Mouse (Mus musculus) gastrocnemius, postnatal 25 days (tissue): Measurements from ENCODE around the gene Eif4a1. TPM values are rescaled to one million over a fixed set of nuclear protein-coding genes. Genes with fewer than 3 reads are reported as not detected.

Source experiments
- DNase-seq: peaks from one replicate; pipeline ENCODE4 v3.0.0; 2022
- total RNA-seq, 2 experiments: library from RNA; stranded (reverse); gene quantifications; 1 replicate in 1 of 2; 2 replicates in 1 of 2; pipeline ENCODE4 v1.2.3; 2021

The Eif4a1 gene
- total RNA-seq, 2 experiments from 2014 or later: 99.8 to 102 TPM

DNA sequence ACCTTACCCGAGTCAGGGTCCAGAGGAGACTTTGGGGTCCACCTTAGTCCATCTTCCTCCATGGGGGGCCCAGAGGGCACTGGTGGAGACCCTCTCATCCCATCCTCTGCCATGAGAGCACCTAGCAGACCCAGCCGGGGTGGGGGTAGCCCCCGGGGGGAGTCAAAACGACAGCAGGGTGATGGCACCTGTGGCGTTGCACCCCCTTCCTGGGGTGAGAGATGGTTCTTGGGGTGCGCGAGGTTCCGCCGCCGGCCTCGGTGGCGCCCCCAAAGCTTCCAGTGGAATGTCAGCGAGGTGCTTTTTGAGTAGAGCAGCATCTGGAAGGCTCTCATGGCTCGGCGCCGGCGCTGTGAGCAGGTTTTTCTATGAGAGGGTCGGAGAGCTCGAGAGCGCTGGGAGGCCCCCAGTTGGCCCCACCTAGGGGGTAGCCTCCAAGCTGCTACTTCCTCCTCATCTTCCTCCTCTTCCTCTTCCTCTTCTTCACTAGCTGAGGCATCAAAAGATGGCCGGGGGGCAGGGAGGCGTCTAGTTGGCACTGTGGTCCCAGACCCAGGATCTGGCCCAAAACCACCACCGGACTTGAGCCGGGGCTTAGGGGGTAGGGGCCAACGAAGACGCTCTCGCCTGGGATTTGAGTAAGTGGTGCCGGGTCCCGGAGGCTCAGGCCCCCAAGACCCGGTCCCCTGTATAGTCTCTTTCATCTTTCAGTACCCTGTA is 8.1 kb upstream of the Eif4a1 start:
- DNase-seq: no peak

DNA sequence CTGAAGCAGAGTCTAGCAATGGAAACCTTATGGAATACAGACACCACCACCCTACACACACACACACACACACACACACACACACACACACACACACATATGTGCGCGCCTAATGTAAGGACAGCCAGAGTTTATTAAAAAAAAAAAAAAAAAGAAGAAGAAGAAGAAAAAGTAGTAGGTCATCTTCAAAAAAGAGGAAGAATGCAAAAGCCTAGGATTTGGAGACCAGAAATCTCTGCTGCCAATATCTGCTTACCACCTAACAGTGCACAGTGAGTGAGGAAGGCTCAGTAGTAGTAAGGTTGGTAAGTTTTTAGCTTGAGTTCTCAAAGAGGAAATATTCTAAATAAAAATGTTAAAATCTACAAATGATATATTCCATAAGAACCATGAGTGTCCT is 6.9 kb upstream of the Eif4a1 start:
- DNase-seq: no peak

- DNase-seq: no peak
Observed at GRCm38 (mm10) chr11:69671726-69672124, 498 bp downstream of the Eif4a1 start.

DNA sequence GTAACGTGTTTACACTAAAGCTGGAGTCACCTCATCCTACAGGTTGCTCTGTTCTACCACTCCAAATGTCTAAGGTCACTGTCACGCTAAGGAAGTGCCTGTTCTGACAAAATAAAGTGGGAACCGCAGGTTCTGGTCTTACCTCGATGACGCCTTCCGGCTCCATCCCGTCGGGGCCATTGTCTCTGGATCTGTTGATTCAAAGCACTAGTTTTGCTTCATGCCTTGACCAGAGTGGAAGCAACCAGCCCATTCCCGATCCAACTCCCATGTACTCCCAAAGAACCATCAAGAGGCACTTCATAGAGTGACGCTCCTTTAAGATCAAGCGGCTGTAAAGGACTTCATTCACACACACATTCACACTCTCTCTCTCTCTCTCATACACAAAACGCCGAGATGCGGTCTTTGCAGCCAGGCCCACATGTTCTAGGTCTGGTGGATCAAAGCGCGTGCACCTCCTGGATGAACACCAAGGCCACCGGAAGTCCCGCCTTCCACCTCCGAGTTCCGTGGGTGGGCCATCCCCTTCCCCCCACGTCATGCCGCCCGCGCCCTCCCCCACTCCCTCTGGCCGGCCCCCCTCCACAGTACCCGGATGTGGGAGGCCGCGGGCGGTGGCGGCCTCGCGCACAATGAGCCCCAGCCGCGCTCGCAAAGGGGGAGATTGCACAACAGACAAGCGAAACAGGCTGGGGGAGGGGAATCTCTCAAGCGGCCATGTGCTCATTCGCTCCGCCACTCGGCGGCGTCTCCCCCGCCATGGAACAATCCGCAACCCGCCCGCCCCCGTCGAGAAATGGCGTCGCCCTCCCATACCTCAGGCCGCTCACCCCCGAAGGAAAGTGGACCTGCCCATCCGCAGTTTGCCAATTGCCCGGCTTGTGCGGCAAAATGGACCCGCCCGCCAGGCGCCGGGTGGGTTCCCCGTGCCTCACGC is 1.2 kb downstream of the Eif4a1 start:
- DNase-seq: peak; percentile 94

GRCm38 (mm10) chr11:69666665-69667005 is 5.6 kb downstream of the Eif4a1 start:
- DNase-seq: no peak

- no peak for DNase-seq
Observed at GRCm38 (mm10) chr11:69665961-69666664, 6.1 kb downstream of the Eif4a1 start, which contains the start of gene Cd68. Cd68 (minus strand) TSS chr11:69666153.

GRCm38 (mm10) chr11:69665457-69665960 is 6.7 kb downstream of the Eif4a1 start:
- no peak for DNase-seq

DNA sequence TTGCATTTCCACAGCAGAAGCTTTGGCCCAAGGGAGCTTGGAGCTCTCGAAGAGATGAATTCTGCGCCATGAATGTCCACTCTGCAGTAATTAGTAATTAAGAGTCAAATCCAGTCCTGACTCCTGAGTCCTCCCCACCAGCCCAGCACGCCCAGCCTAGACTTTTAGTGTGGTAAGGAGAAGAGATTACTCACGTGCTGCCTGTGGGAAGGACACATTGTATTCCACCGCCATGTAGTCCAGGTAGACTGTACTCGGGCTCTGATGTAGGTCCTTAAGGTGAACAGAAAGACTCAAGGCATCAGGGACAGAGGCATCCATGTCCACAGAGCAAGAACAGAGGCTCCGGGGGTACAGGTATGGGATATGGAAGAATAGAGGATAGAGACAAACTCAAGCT is 7.4 kb downstream of the Eif4a1 start:
- no peak for DNase-seq

GRCm38 (mm10) chr11:69663795-69664194 is 8.4 kb downstream of the Eif4a1 start:
- peak; percentile 20 for DNase-seq

- DNase-seq: no peak
Observed at GRCm38 (mm10) chr11:69662967-69663671, 9.1 kb downstream of the Eif4a1 start.

DNA sequence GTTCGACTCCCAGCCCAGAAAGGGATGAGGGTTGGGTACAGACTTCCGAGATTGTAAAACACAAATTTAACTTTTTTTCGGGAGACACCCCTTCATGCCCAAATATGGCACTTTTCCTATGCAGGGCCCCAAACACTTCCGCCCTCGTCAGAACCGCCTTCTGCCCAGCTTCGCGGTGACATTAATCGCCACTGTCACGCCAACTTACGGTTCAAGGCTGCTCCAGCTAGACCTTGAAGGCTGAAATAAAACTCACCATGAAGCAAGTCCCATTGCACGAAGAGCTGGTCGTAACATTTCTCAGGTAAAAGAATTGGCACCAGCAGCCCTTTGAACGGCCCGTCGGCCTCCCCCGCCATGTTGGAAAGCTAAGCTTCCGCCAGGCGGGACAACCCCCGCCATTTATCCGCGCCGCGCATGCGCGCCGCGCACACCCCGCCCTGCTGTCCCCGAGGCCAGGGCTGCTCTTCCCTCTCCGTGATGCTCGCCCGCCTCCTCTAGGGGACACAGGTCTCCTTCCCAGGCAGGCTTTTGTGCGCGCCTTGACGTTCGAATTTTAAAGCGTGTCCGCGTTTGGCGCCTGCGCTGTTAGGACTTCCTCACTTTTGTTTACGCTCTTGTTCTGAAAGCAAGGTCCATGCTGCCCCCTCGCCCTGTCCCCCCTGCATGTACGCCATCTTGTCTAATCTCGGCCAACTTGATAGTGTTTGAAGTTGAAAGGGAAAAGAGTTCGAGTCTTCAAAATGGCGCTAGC is 9.8 kb downstream of the Eif4a1 start, which contains the start of gene Mpdu1:
Mpdu1 (minus strand) TSS at position 430 of the 754 bp plus-strand sequence.
- peak; percentile 95 for DNase-seq

DNA sequence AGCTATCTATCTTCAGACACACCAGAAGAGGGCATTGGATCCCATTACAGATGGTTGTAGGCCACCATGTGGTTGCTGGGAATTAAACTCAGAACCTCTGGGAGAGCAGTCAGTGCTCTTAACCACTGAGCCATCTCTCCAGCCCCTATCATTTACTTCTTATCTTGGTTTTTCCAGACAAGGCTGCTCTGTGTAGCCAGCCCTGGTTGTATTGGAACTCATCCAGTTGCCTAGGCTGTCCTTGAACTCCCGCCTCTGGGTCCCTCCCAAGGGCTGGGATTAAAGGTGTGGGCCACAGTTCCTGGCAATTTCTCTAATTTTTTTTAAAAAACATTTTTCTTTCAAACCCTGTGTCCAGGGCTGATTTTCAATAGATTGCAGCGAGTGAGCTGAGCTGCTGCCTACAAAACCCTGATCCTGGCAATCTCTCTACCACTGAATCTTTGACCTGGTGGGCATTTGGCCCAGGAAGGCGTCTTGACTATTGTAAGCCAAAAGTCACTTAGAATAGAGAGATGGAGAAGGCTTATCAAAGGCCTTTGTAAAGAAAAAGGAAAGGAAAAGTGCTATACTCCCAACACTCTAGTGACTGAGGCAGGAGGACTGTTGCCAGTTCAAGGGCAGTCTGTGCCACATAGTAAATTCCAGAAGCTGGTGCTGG is 10.9 kb downstream of the Eif4a1 start:
- no peak for DNase-seq

GRCm38 (mm10) chr11:69657462-69657881 is 14.8 kb downstream of the Eif4a1 start:
- DNase-seq: no peak

GRCm38 (mm10) chr11:69656617-69657461 is 15.4 kb downstream of the Eif4a1 start:
- no peak for DNase-seq

- DNase-seq: no peak
Observed at GRCm38 (mm10) chr11:69656065-69656455, 16.2 kb downstream of the Eif4a1 start.

DNA sequence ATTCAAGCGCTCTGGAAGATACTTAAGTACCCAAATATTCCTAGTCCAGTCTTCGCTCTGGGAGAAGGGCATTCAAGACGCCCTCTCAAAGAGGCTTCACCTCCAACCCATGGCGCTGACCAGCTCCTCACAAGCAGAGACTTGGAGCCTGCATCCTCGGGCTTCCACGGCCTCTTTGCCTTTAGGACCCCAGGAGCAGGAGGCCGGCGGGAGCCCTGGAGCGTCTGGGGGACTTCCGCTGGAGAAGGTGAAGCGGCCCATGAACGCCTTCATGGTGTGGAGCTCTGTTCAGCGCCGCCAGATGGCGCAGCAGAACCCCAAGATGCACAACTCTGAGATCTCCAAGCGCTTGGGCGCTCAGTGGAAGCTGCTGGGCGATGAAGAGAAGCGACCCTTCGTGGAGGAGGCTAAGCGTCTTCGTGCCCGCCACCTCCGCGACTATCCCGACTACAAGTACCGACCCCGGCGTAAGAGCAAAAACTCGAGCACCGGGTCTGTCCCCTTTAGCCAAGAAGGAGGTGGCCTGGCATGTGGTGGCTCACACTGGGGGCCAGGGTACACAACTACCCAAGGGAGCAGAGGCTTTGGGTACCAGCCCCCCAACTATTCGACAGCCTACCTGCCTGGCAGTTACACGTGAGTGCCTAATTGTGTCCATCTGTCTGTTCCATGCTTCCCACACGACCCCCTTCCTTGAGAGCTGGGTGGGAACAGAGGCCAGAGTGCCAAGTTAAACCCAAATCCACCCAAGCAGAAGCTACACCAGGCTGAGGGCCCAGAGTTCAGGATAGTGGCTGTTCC is 16.8 kb downstream of the Eif4a1 start, which contains the start of gene Sox15:
Sox15 (plus strand) TSS at position 51 of the 801 bp plus-strand sequence.
- DNase-seq: peak; percentile 50

DNA sequence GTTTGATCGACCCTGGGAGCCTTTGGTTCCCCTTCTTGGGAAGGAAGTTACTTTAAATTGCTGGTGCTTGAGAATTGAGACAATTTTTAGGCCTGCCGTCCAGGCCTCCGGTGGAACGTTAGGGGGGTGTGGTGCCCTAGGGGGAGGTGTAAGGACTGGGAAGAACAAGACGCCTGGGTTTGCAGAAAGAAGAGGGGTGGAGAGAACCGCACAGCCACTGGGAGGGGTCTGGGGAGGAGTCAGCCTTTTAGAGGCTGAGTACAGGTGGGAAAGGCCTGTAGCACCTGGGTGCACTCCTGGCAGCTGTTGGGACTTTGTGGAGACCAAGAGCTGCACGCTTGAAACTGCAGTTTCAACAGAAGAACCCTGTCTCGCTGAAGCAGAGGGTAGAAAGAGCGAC is 17.5 kb downstream of the Eif4a1 start:
- DNase-seq: no peak

DNA sequence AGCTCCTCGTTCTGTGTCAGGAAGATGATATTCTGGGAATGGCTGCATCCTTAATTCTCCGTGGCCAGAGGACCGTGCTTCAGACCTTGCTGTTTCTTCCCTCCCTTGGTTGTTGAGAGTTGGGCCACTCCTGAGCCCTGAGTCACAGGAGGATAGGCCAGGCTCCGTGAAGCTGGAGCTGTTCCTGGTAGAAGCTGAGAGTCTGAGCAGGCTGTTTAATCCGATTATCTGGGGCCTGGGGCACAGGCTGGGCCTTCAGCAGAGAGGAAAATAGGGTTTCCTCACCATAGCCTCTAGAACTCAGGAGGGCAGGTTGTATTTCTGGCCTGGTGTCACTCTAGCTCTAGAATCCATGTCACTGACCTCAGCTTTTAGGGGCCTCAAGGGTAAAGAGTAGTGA is 18.8 kb downstream of the Eif4a1 start:
- no peak for DNase-seq
